Comparison of ENCODE assay signal across 31 mouse cellular contexts in the genomic region with DNA sequence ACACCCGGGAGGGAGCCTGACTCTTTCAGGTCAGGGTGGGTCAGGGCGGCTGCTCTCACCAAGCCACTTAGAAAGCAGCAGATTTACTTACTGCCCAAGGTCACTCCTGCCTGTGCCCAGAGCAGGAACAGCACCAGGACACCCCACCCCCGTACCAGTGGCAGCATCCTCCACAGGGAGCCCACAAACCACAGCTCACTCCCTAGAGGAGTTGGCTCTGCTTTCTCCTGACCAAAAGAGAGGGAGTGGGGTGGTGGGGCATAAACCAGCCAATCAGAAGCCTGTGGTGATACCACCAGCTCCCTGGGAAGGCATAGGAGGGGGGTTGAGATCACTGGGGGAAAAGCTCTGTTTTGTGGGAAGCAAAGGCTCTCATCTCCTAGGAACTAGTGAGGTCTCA.
DNase-seq lines count a peak whose midpoint lies in the region; ATAC-seq and TF ChIP-seq lines count a peak whose summit lies in the region.
"Had no signal": no experiment of that assay in that cellular context is flagged by ENCODE, and none has a peak within 500 bp of the region (broad histone marks: within the 10 kb centered on the region; RNA-seq: fewer than 3 reads in every experiment).

No protein-coding gene starts in this region.

- H3K4me1 ChIP-seq in embryonic facial prominence, embryonic 14.5 days (ENCODE audit: control insufficient read depth, insufficient read depth, low read length) = no peaks in the 10 kb centered on the region; the same call in 1 of the 2 replicates
- H3K4me1 ChIP-seq in embryonic facial prominence, embryonic 10.5 days = peaks cover 8% of the 10 kb centered on the region
- peaks cover 19% of the 10 kb centered on the region for H3K4me1 ChIP-seq in midbrain, embryonic 10.5 days
- H3K4me1 ChIP-seq in midbrain, embryonic 14.5 days (ENCODE audit: control insufficient read depth, insufficient read depth, low read length) = no peaks in the 10 kb centered on the region
- H3K4me1 ChIP-seq in limb, embryonic 10.5 days = peaks cover 6% of the 10 kb centered on the region; the same call in 1 of the 2 replicates
- H3K4me1 ChIP-seq: limb, embryonic 15.5 days; liver, embryonic 13.5 days; neural tube, embryonic 13.5 days had no signal

- no peak overlapping the region for H3K27ac ChIP-seq in embryonic facial prominence, embryonic 14.5 days (replicated peaks; ENCODE audit: low read depth, low read length)
- H3K27ac ChIP-seq in embryonic facial prominence, embryonic 10.5 days (replicated peaks) = no peak overlapping the region; the same call in 1 of the 2 replicates
- peak overlapping the region; percentile 76 for H3K27ac ChIP-seq in midbrain, embryonic 10.5 days (replicated peaks)
- H3K27ac ChIP-seq in midbrain, embryonic 14.5 days (replicated peaks; ENCODE audit: low read depth, low read length) = no peak overlapping the region
- H3K27ac ChIP-seq in limb, embryonic 10.5 days = no peak overlapping the region
- H3K27ac ChIP-seq: forebrain, embryonic 12.5 days; limb, embryonic 15.5 days; liver, embryonic 13.5 days; neural tube, embryonic 13.5 days had no signal

- no peak overlapping the region for H3K4me2 ChIP-seq in embryonic facial prominence, embryonic 14.5 days (ENCODE audit: low read depth, low read length)
- no peak overlapping the region for H3K4me2 ChIP-seq in midbrain, embryonic 14.5 days (ENCODE audit: low read length)
- H3K4me2 ChIP-seq in myocyte (ENCODE audit: low read depth) = peak overlapping the region; percentile 2
- H3K4me2 ChIP-seq: forebrain, embryonic 12.5 days; heart, embryonic 12.5 days; limb, embryonic 15.5 days; liver, embryonic 13.5 days; midbrain, embryonic 11.5 days; neural tube, embryonic 13.5 days had no signal

- H3K9me3 ChIP-seq in embryonic facial prominence, embryonic 14.5 days (ENCODE audit: control insufficient read depth, low read length) = no peaks in the 10 kb centered on the region
- H3K9me3 ChIP-seq in embryonic facial prominence, embryonic 10.5 days = no peaks in the 10 kb centered on the region
- H3K9me3 ChIP-seq in midbrain, embryonic 10.5 days (replicated peaks) = no peaks in the 10 kb centered on the region
- H3K9me3 ChIP-seq in midbrain, embryonic 14.5 days (ENCODE audit: control insufficient read depth, low read length) = no peaks in the 10 kb centered on the region
- H3K9me3 ChIP-seq in limb, embryonic 10.5 days (replicated peaks) = no peaks in the 10 kb centered on the region
- H3K9me3 ChIP-seq: forebrain, embryonic 12.5 days; limb, embryonic 15.5 days; liver, embryonic 13.5 days; neural tube, embryonic 13.5 days had no signal

- H3K9ac ChIP-seq in embryonic facial prominence, embryonic 14.5 days (ENCODE audit: low read depth, low read length) = no peak overlapping the region
- H3K9ac ChIP-seq in midbrain, embryonic 14.5 days (replicated peaks; ENCODE audit: low read length) = no peak overlapping the region
- H3K9ac ChIP-seq: forebrain, embryonic 12.5 days; heart, embryonic 12.5 days; limb, embryonic 15.5 days; liver, embryonic 13.5 days; neural tube, embryonic 13.5 days had no signal

- peak; percentile 51 for DNase-seq in embryonic facial prominence, embryonic 14.5 days (ENCODE audit: low spot score)
- DNase-seq in embryonic facial prominence, embryonic 10.5 days (ENCODE audit: low spot score) = no peak
- DNase-seq in midbrain, embryonic 10.5 days (ENCODE audit: low spot score) = no peak
- DNase-seq in midbrain, embryonic 14.5 days = no peak
- peak; percentile 45 for DNase-seq in Muller cell, postnatal 12 days (ENCODE audit: inconsistent ontology term)
- DNase-seq in heart, postnatal 25 days (ENCODE audit: low spot score) = no peak
- no peak for DNase-seq in limb, embryonic 10.5 days (ENCODE audit: low spot score)
- DNase-seq: adrenal gland, adult 2 months; adrenal gland, postnatal 36 days; cerebellum, adult 2 months; cerebellum, postnatal 14 days; gastrocnemius, postnatal 14 days; heart, adult 11 months; kidney, adult 18-20 months; layer of hippocampus, postnatal 36 days; left cerebral cortex, postnatal 4 days; liver, embryonic 13.5 days; lung, adult 18-20 months; retina, postnatal 1 day; right cerebral cortex, postnatal 14 days; thymus, postnatal 25 days had no signal

- H3K4me3 ChIP-seq in embryonic facial prominence, embryonic 14.5 days (ENCODE audit: low read depth, low read length) = no peak overlapping the region
- H3K4me3 ChIP-seq in embryonic facial prominence, embryonic 10.5 days = no peak overlapping the region
- H3K4me3 ChIP-seq in midbrain, embryonic 10.5 days = no peak overlapping the region
- H3K4me3 ChIP-seq in midbrain, embryonic 14.5 days (replicated peaks; ENCODE audit: low read depth, low read length) = no peak overlapping the region
- no peak overlapping the region for H3K4me3 ChIP-seq in myocyte
- H3K4me3 ChIP-seq in limb, embryonic 10.5 days = no peak overlapping the region
- H3K4me3 ChIP-seq: erythroblast, embryonic 14.5 days; forebrain, embryonic 12.5 days; heart, embryonic 12.5 days; limb, embryonic 15.5 days; liver, embryonic 13.5 days; neural tube, embryonic 13.5 days had no signal

- H3K79me2 ChIP-seq in myocyte (ENCODE audit: control insufficient read depth, insufficient read depth) = no peaks in the 10 kb centered on the region

- WGBS in embryonic facial prominence, embryonic 14.5 days = 43% methylated on average over 3 of the region's 3 CpGs
- WGBS in embryonic facial prominence, embryonic 10.5 days = 23% methylated on average over 3 of the region's 3 CpGs
- 26% methylated on average over 3 of the region's 3 CpGs for WGBS in midbrain, embryonic 10.5 days
- WGBS in midbrain, embryonic 14.5 days = 30% methylated on average over 3 of the region's 3 CpGs
- WGBS in limb, embryonic 10.5 days = 27% methylated on average over 3 of the region's 3 CpGs

- no peak overlapping the region for H3ac ChIP-seq in myocyte (ENCODE audit: control insufficient read depth, insufficient read length)

- peak; percentile 74 for ATAC-seq in embryonic facial prominence, embryonic 14.5 days (ENCODE audit: low read depth)
- ATAC-seq in midbrain, embryonic 14.5 days (ENCODE audit: low FRiP score, low TSS enrichment) = no peak
- ATAC-seq: activated CD4-positive, CD25-positive, alpha-beta regulatory T cell, adult 4 months; hindbrain, embryonic 16.5 days; lung, postnatal 0 days had no signal

- no peaks in the 10 kb centered on the region for H3K36me3 ChIP-seq in embryonic facial prominence, embryonic 14.5 days (ENCODE audit: control insufficient read depth, insufficient read depth, low read length)
- H3K36me3 ChIP-seq in embryonic facial prominence, embryonic 10.5 days (replicated peaks) = no peaks in the 10 kb centered on the region
- no peaks in the 10 kb centered on the region; the same call in 1 of the 2 replicates for H3K36me3 ChIP-seq in midbrain, embryonic 10.5 days
- no peaks in the 10 kb centered on the region for H3K36me3 ChIP-seq in midbrain, embryonic 14.5 days (ENCODE audit: control insufficient read depth, insufficient read depth, low read length)
- no peaks in the 10 kb centered on the region for H3K36me3 ChIP-seq in myocyte (ENCODE audit: control insufficient read depth, insufficient read depth)
- no peaks in the 10 kb centered on the region for H3K36me3 ChIP-seq in limb, embryonic 10.5 days
- H3K36me3 ChIP-seq: forebrain, embryonic 12.5 days; heart, embryonic 12.5 days; limb, embryonic 15.5 days; liver, embryonic 13.5 days; neural tube, embryonic 13.5 days had no signal

- intact Hi-C loops in heart, postnatal 25 days (cut with DNase I) = no loop called here

- no peak for TF ChIP-seq POLR2A in myocyte (IDR thresholded peaks at IDR 0.05; ENCODE audit: insufficient read length, low read depth)

- H3K27me3 ChIP-seq in embryonic facial prominence, embryonic 14.5 days (replicated peaks; ENCODE audit: control insufficient read depth, insufficient read depth, low read length) = no peaks in the 10 kb centered on the region
- H3K27me3 ChIP-seq in embryonic facial prominence, embryonic 10.5 days (replicated peaks; ENCODE audit: low read depth, poor library complexity, severe bottlenecking) = no peaks in the 10 kb centered on the region
- no peaks in the 10 kb centered on the region for H3K27me3 ChIP-seq in midbrain, embryonic 10.5 days (ENCODE audit: low read depth, poor library complexity, severe bottlenecking)
- H3K27me3 ChIP-seq in midbrain, embryonic 14.5 days (ENCODE audit: control insufficient read depth, insufficient read depth, low read length) = no peaks in the 10 kb centered on the region
- H3K27me3 ChIP-seq in myocyte (ENCODE audit: control insufficient read depth, insufficient read depth, insufficient read length) = no peaks in the 10 kb centered on the region
- H3K27me3 ChIP-seq in limb, embryonic 10.5 days (ENCODE audit: low read depth, poor library complexity, severe bottlenecking) = no peaks in the 10 kb centered on the region
- H3K27me3 ChIP-seq: forebrain, embryonic 12.5 days; heart, embryonic 12.5 days; limb, embryonic 15.5 days; liver, embryonic 13.5 days; neural tube, embryonic 13.5 days had no signal

TF ChIP-seq in myocyte, 11 proteins besides CTCF, POLR2A, EP300 and RAD21:
- no peak for TF ChIP-seq TCF3 (IDR thresholded peaks at IDR 0.05; ENCODE audit: insufficient read length, low read depth)
- no peak for TF ChIP-seq TCF12 (IDR thresholded peaks at IDR 0.05; ENCODE audit: insufficient read depth, poor library complexity, severe bottlenecking)
- TF ChIP-seq E2F4 (IDR thresholded peaks at IDR 0.05; ENCODE audit: insufficient read depth) = no peak
- TF ChIP-seq USF1 (IDR thresholded peaks at IDR 0.05; ENCODE audit: low read depth) = no peak
- no peak for TF ChIP-seq MYOG (IDR thresholded peaks at IDR 0.05; ENCODE audit: control insufficient read depth in 1 of 3, insufficient read depth in 1 of 3, insufficient read length in 2 of 3, low read depth in 2 of 3)
- no peak for TF ChIP-seq CEBPB (IDR thresholded peaks at IDR 0.05; ENCODE audit: insufficient read depth, poor library complexity, severe bottlenecking)
- no peak for TF ChIP-seq POLR2AphosphoS2 (IDR thresholded peaks at IDR 0.05; ENCODE audit: insufficient read length, low read depth)
- TF ChIP-seq REST (IDR thresholded peaks at IDR 0.05; ENCODE audit: insufficient read depth, insufficient read length) = no peak
- no peak for TF ChIP-seq MAX (IDR thresholded peaks at IDR 0.05; ENCODE audit: low read depth)
- no peak for TF ChIP-seq SRF (IDR thresholded peaks at IDR 0.05; ENCODE audit: control insufficient read depth, insufficient read length, low read depth)
- no peak for TF ChIP-seq MYOD1 (IDR thresholded peaks at IDR 0.05; ENCODE audit: control insufficient read depth in 1 of 3, insufficient read length in 2 of 3, low read depth in 2 of 3)
TF ChIP-seq in myocyte: peak in this region for 0.

Comparison
In these comparisons a context has a peak if more than half of its experiments do, and no peak if none do; other contexts are left out.
1. DNase-seq: peak in embryonic facial prominence, embryonic 14.5 days (single experiment) and Muller cell, postnatal 12 days (single experiment); none in embryonic facial prominence, embryonic 10.5 days (single experiment), midbrain, embryonic 10.5 days (single experiment), midbrain, embryonic 14.5 days (single experiment), heart, postnatal 25 days (single experiment) and limb, embryonic 10.5 days (single experiment).